Mouse (Mus musculus) MEL (cell line): ENCODE data around the gene Slc44a4. TPM values are rescaled to one million over a fixed set of nuclear protein-coding genes. Genes with fewer than 3 reads are reported as not detected.

Experiments used
- DNase-seq: peaks from one replicate; pipeline ENCODE4 v3.0.0; 2011; ENCODE audit warnings: low read depth, low spot score
- H3K27ac ChIP-seq: 2 replicates; pipeline ENCODE4 v1.5.1; 2012; ENCODE audit warnings: low read depth, mild to moderate bottlenecking, control low read depth, low read length, moderate library complexity; ENCODE audit not compliant: control insufficient read depth
- H3K27me3 ChIP-seq, 2 experiments: fragments of 150-350 bp in 1 of 2; sonication (generic) in 1 of 2; 2 replicates each; pipeline ENCODE4 v1.6.1; 2012; ENCODE audit warnings: low read length in 2 of 2, mild to moderate bottlenecking in 2 of 2, improper control_type of control experiment in 1 of 2, moderate library complexity in 1 of 2; ENCODE audit not compliant: insufficient read depth in 2 of 2, control insufficient read depth in 1 of 2
- H3K36me3 ChIP-seq, 2 experiments: 2 replicates each; pipeline ENCODE4 v1.6.1; 2012 to 2014; ENCODE audit warnings: low read length in 2 of 2, improper control_type of control experiment in 1 of 2, inconsistent platforms in 1 of 2, mild to moderate bottlenecking in 1 of 2; ENCODE audit not compliant: insufficient read depth in 2 of 2, control insufficient read depth in 1 of 2
- H3K4me1 ChIP-seq, 2 experiments: fragments of 150-350 bp in 1 of 2; sonication (generic) in 1 of 2; 2 replicates each; pipeline ENCODE4 v1.6.1; 2012; ENCODE audit warnings: low read length in 2 of 2, improper control_type of control experiment in 1 of 2, mild to moderate bottlenecking in 1 of 2; ENCODE audit not compliant: insufficient read depth in 2 of 2, control insufficient read depth in 1 of 2
- H3K4me3 ChIP-seq, 2 experiments: fragments of 150-350 bp in 1 of 2; sonication (generic) in 1 of 2; 2 replicates each; pipeline ENCODE4 v1.5.1; 2012; ENCODE audit warnings: low read depth in 2 of 2, low read length in 2 of 2, mild to moderate bottlenecking in 2 of 2, moderate library complexity in 2 of 2, control low read depth in 1 of 2, improper control_type of control experiment in 1 of 2; ENCODE audit not compliant: control insufficient read depth in 1 of 2, insufficient read depth in 1 of 2
- H3K79me2 ChIP-seq: 2 replicates; pipeline ENCODE4 v1.6.1; 2012; ENCODE audit warnings: mild to moderate bottlenecking, low read length, moderate library complexity; ENCODE audit not compliant: control insufficient read depth, poor library complexity, insufficient read depth
- H3K9ac ChIP-seq: 2 replicates; pipeline ENCODE4 v1.6.1; 2012; ENCODE audit warnings: low read depth, mild to moderate bottlenecking, control low read depth, low read length, moderate library complexity; ENCODE audit not compliant: control insufficient read depth, poor library complexity, severe bottlenecking
- H3K9me3 ChIP-seq: fragments of 150-350 bp; sonication (generic); replicated peaks from 2 replicates; pipeline ENCODE4 v1.6.1; 2012; ENCODE audit warnings: mild to moderate bottlenecking, low read length, improper control_type of control experiment, moderate library complexity; ENCODE audit not compliant: insufficient read depth
- BHLHE40 ChIP-seq: IDR thresholded peaks from 2 replicates; pipeline ENCODE4 v1.6.1; 2012; ENCODE audit warnings: low read depth, mild to moderate bottlenecking, inconsistent platforms, low read length, improper control_type of control experiment, borderline replicate concordance
- CHD2 ChIP-seq: IDR thresholded peaks from 2 replicates; pipeline ENCODE4 v1.6.1; 2011; ENCODE audit warnings: low read length, improper control_type of control experiment
- CTCF ChIP-seq, 3 experiments: IDR thresholded peaks in 2 of 3; conservative IDR thresholded peaks in 1 of 3; 2 replicates each; pipeline ENCODE4 v1.5.1; 2011 to 2012; ENCODE audit warnings: low read length in 3 of 3, low read depth in 2 of 3, mild to moderate bottlenecking in 2 of 3, improper control_type of control experiment in 1 of 3, inconsistent platforms in 1 of 3, mixed read lengths in 1 of 3, moderate library complexity in 1 of 3; ENCODE audit not compliant: control insufficient read depth in 1 of 3, insufficient read depth in 1 of 3, poor library complexity in 1 of 3, severe bottlenecking in 1 of 3
- ELF1 ChIP-seq: IDR thresholded peaks from 2 replicates; pipeline ENCODE4 v1.6.1; 2014; ENCODE audit warnings: low read depth, mild to moderate bottlenecking, inconsistent platforms, low read length, improper control_type of control experiment, moderate library complexity
- EP300 ChIP-seq, 2 experiments: IDR thresholded peaks; 2 replicates each; pipeline ENCODE4 v1.6.1; 2011; ENCODE audit warnings: improper control_type of control experiment in 2 of 2, low read length in 2 of 2, low read depth in 1 of 2, mild to moderate bottlenecking in 1 of 2
- ETS1 ChIP-seq: IDR thresholded peaks from 2 replicates; pipeline ENCODE4 v1.6.1; 2012; ENCODE audit warnings: low read depth, mild to moderate bottlenecking, inconsistent platforms, low read length, improper control_type of control experiment, moderate library complexity
- HCFC1 ChIP-seq: IDR thresholded peaks from 2 replicates; pipeline ENCODE4 v1.6.1; 2012; ENCODE audit warnings: low read depth, mild to moderate bottlenecking, inconsistent platforms, low read length, improper control_type of control experiment, moderate library complexity
- JUND ChIP-seq: IDR thresholded peaks from 2 replicates; pipeline ENCODE4 v1.6.1; 2011; ENCODE audit warnings: low read depth, mild to moderate bottlenecking, improper control_type of control experiment, low read length
- MAFK ChIP-seq: IDR thresholded peaks from 2 replicates; pipeline ENCODE4 v1.6.1; 2011; ENCODE audit warnings: low read depth, mild to moderate bottlenecking, low read length, improper control_type of control experiment, borderline replicate concordance
- MAZ ChIP-seq: IDR thresholded peaks from 2 replicates; pipeline ENCODE4 v1.6.1; 2012; ENCODE audit warnings: low read depth, mild to moderate bottlenecking, inconsistent platforms, low read length, improper control_type of control experiment
- MEF2A ChIP-seq: IDR thresholded peaks from 2 replicates; pipeline ENCODE4 v1.6.1; 2014; ENCODE audit warnings: low read depth, mild to moderate bottlenecking, inconsistent platforms, low read length, improper control_type of control experiment; ENCODE audit not compliant: poor library complexity, insufficient replicate concordance, severe bottlenecking; ENCODE audit errors: extremely low read depth
- MXI1 ChIP-seq: IDR thresholded peaks from 2 replicates; pipeline ENCODE4 v1.6.1; 2011; ENCODE audit warnings: mild to moderate bottlenecking, low read depth, low read length, improper control_type of control experiment
- MYC ChIP-seq: IDR thresholded peaks from 2 replicates; pipeline ENCODE4 v1.6.1; 2011; ENCODE audit warnings: low read depth, mild to moderate bottlenecking, low read length, improper control_type of control experiment, moderate library complexity
- NELFE ChIP-seq: IDR thresholded peaks from 2 replicates; pipeline ENCODE4 v1.6.1; 2011; ENCODE audit warnings: low read depth, low read length, improper control_type of control experiment
- RAD21 ChIP-seq: IDR thresholded peaks from 2 replicates; pipeline ENCODE4 v1.6.1; 2011; ENCODE audit warnings: mild to moderate bottlenecking, low read depth, low read length, improper control_type of control experiment
- RCOR1 ChIP-seq: IDR thresholded peaks from 2 replicates; pipeline ENCODE4 v1.6.1; 2012; ENCODE audit warnings: low read depth, mild to moderate bottlenecking, inconsistent platforms, low read length, improper control_type of control experiment
- SIN3A ChIP-seq: IDR thresholded peaks from 2 replicates; pipeline ENCODE4 v1.6.1; 2012; ENCODE audit warnings: low read length, improper control_type of control experiment, inconsistent platforms
- SMC3 ChIP-seq: IDR thresholded peaks from 2 replicates; pipeline ENCODE4 v1.6.1; 2011; ENCODE audit warnings: low read depth, low read length, improper control_type of control experiment
- TCF12 ChIP-seq: IDR thresholded peaks from 2 replicates; pipeline ENCODE4 v1.6.1; 2014; ENCODE audit warnings: low read depth, mild to moderate bottlenecking, inconsistent platforms, low read length, improper control_type of control experiment, moderate library complexity
- USF1 ChIP-seq: IDR thresholded peaks from 2 replicates; pipeline ENCODE4 v1.6.1; 2014; ENCODE audit warnings: low read depth, mild to moderate bottlenecking, inconsistent platforms, low read length, improper control_type of control experiment, moderate library complexity
- USF2 ChIP-seq, 2 experiments: IDR thresholded peaks; 2 replicates each; pipeline ENCODE4 v1.6.1; 2011 to 2012; ENCODE audit warnings: improper control_type of control experiment in 2 of 2, low read length in 2 of 2, borderline replicate concordance in 1 of 2, inconsistent platforms in 1 of 2, low read depth in 1 of 2, mild to moderate bottlenecking in 1 of 2; ENCODE audit not compliant: insufficient read depth in 1 of 2
- ZNF384 ChIP-seq: IDR thresholded peaks from 2 replicates; pipeline ENCODE4 v1.6.1; 2012; ENCODE audit warnings: low read depth, mild to moderate bottlenecking, inconsistent platforms, low read length, improper control_type of control experiment
- polyA plus RNA-seq, 2 experiments: library from polyadenylated mRNA; stranded (reverse) in 1 of 2; unstranded in 1 of 2; fragments of >175 nt in 1 of 2; fragments of >200 nt in 1 of 2; gene quantifications; 2 replicates each; pipeline versions ENCODE4 v1.2.1 to v1.2.4; 2012; ENCODE audit warnings: low replicate concordance in 2 of 2, low read depth in 1 of 2; ENCODE audit not compliant: insufficient read length in 2 of 2, insufficient read depth in 1 of 2, missing spikeins in 1 of 2
- total RNA-seq: library from RNA; depleted of rRNA; stranded (reverse); fragments of 300-350 nt; gene quantifications from 2 replicates; pipeline ENCODE4 v1.2.3, GENCODE M21; 2012

Gene Slc44a4
- total and polyA plus RNA-seq, 3 experiments: 0.06 to 0.12 TPM; not detected in 1

GRCm38 (mm10) chr17:34899890-34900243 lies 14.4 kb upstream of the Slc44a4 start:
- peaks cover 2 to 15% of the 10 kb centered on the region in 2 experiments; a peak in 3 of 4 replicates for H3K36me3 ChIP-seq
- TF ChIP-seq JUND (no peak), ETS1 (0 out of 2 replicates have a peak, but pooled peaks have one; percentile 23), RCOR1 (no peak), USF1 (no peak), HCFC1 (0 out of 2 replicates have a peak, but pooled peaks have one; percentile 20), SIN3A (peak; percentile 80), RAD21 (no peak), MXI1 (peak; percentile 41), TCF12 (no peak), CHD2 (no peak), MAZ (0 out of 2 replicates have a peak, but pooled peaks have one; percentile 18), SMC3 (no peak), NELFE (no peak), EP300 (IDR thresholded peaks at IDR 0.05; ENCODE audit: low read depth in 1 of 2, low read length in 2 of 2) (no peak), CTCF (IDR thresholded peaks at IDR 0.05 in 2 of 3, conservative IDR thresholded peaks at IDR 0.05 in 1 of 3; ENCODE audit: control insufficient read depth in 1 of 3, insufficient read depth in 1 of 3, low read depth in 2 of 3, low read length in 3 of 3, poor library complexity in 1 of 3, severe bottlenecking in 1 of 3) (no peak), MAFK (no peak), ZNF384 (peak; percentile 93), ELF1 (peak; percentile 80), MEF2A (no peak), BHLHE40 (no peak), USF2 (IDR thresholded peaks at IDR 0.05; ENCODE audit: borderline replicate concordance in 1 of 2, insufficient read depth in 1 of 2, low read depth in 1 of 2, low read length in 2 of 2) (no peak), MYC (peak; percentile 51; the same call in 1 of the 2 replicates)
- no peaks in the 10 kb centered on the region for H3K27me3 ChIP-seq
- H3K79me2 ChIP-seq: peaks cover 30% of the 10 kb centered on the region
- peaks cover 0 to 18% of the 10 kb centered on the region in 2 experiments; a peak in 3 of 4 replicates for H3K4me1 ChIP-seq
- H3K9ac ChIP-seq: peak overlapping the region; percentile 86
- no peak for DNase-seq
- H3K27ac ChIP-seq: peak overlapping the region; percentile 83
- H3K4me3 ChIP-seq: peak overlapping the region; percentile 75 to 88
- no peaks in the 10 kb centered on the region for H3K9me3 ChIP-seq
